Mouse (Mus musculus): ENCODE data around the gene Ppp1r16b. TPM values are rescaled to one million over a fixed set of nuclear protein-coding genes. Genes with fewer than 3 reads are reported as not detected.

The Ppp1r16b gene
- total and polyA plus RNA-seq, 3 experiments = under 0.01 to 0.67 TPM; not detected in 1

GRCm38 (mm10) chr2:158681714-158682113, 16.5 kb downstream of the Ppp1r16b start:
- H3K79me2 ChIP-seq (ENCODE audit: control insufficient read depth, insufficient read depth, low read length, poor library complexity) = no peaks in the 10 kb centered on the region
- no peak for DNase-seq (ENCODE audit: low read depth, low spot score)
- no peak overlapping the region for H3K9ac ChIP-seq (ENCODE audit: control insufficient read depth, low read depth, low read length, poor library complexity, severe bottlenecking)
- no peak for TF ChIP-seq MAZ (IDR thresholded peaks at IDR 0.05; ENCODE audit: low read depth, low read length)
- no peak for TF ChIP-seq MEF2A (IDR thresholded peaks at IDR 0.05; ENCODE audit: extremely low read depth, insufficient replicate concordance, low read depth, low read length, poor library complexity, severe bottlenecking)
- no peak for TF ChIP-seq POLR2A (IDR thresholded peaks at IDR 0.05; ENCODE audit: control insufficient read depth in 1 of 2, insufficient read depth in 1 of 2, low read depth in 1 of 2, low read length in 2 of 2, poor library complexity in 1 of 2)
- no peak for TF ChIP-seq MXI1 (IDR thresholded peaks at IDR 0.05; ENCODE audit: low read depth, low read length)
- TF ChIP-seq GABPA (IDR thresholded peaks at IDR 0.05; ENCODE audit: low read depth, low read length) = no peak
- TF ChIP-seq MAFK (IDR thresholded peaks at IDR 0.05; ENCODE audit: borderline replicate concordance, low read depth, low read length) = no peak
- no peak for TF ChIP-seq CHD1 (IDR thresholded peaks at IDR 0.05; ENCODE audit: low read depth, low read length)
- TF ChIP-seq MYC (IDR thresholded peaks at IDR 0.05; ENCODE audit: low read depth, low read length) = no peak
- 0 out of 4 replicates have a peak, but pooled peaks cover 0 to 1% of the 10 kb centered on the region in 2 experiments for H3K27me3 ChIP-seq (ENCODE audit: control insufficient read depth in 1 of 2, insufficient read depth in 2 of 2, low read length in 2 of 2)
- no peaks in the 10 kb centered on the region for H3K4me1 ChIP-seq (ENCODE audit: control insufficient read depth in 1 of 2, insufficient read depth in 2 of 2, low read length in 2 of 2)
- no peaks in the 10 kb centered on the region for H3K36me3 ChIP-seq (ENCODE audit: control insufficient read depth in 1 of 2, insufficient read depth in 2 of 2, low read length in 2 of 2)
- H3K4me3 ChIP-seq (ENCODE audit: control insufficient read depth in 1 of 2, insufficient read depth in 1 of 2, low read depth in 2 of 2, low read length in 2 of 2) = no peak overlapping the region
- no peak overlapping the region for H3K27ac ChIP-seq (ENCODE audit: control insufficient read depth, low read depth, low read length)
- H3K9me3 ChIP-seq (replicated peaks; ENCODE audit: insufficient read depth, low read length) = no peaks in the 10 kb centered on the region

- Histone ChIP-seq H3K79me2 (ENCODE audit: control insufficient read depth, insufficient read depth, low read length, poor library complexity) (no peaks in the 10 kb centered on the region), H3K9me3 (replicated peaks; ENCODE audit: insufficient read depth, low read length) (no peaks in the 10 kb centered on the region), H3K4me3 (ENCODE audit: control insufficient read depth in 1 of 2, insufficient read depth in 1 of 2, low read depth in 2 of 2, low read length in 2 of 2) (no peak overlapping the region), H3K9ac (ENCODE audit: control insufficient read depth, low read depth, low read length, poor library complexity, severe bottlenecking) (no peak overlapping the region), H3K27ac (ENCODE audit: control insufficient read depth, low read depth, low read length) (no peak overlapping the region), H3K4me1 (ENCODE audit: control insufficient read depth in 1 of 2, insufficient read depth in 2 of 2, low read length in 2 of 2) (no peaks in the 10 kb centered on the region), H3K27me3 (ENCODE audit: control insufficient read depth in 1 of 2, insufficient read depth in 2 of 2, low read length in 2 of 2) (peaks cover 0 to 1% of the 10 kb centered on the region in 2 experiments; a peak in 1 of 4 replicates), H3K36me3 (ENCODE audit: control insufficient read depth in 1 of 2, insufficient read depth in 2 of 2, low read length in 2 of 2) (no peaks in the 10 kb centered on the region)
- no peak for TF ChIP-seq MYC (IDR thresholded peaks at IDR 0.05; ENCODE audit: low read depth, low read length)
- no peak for TF ChIP-seq MEF2A (IDR thresholded peaks at IDR 0.05; ENCODE audit: extremely low read depth, insufficient replicate concordance, low read depth, low read length, poor library complexity, severe bottlenecking)
- TF ChIP-seq MXI1 (IDR thresholded peaks at IDR 0.05; ENCODE audit: low read depth, low read length) = no peak
- TF ChIP-seq MAFK (IDR thresholded peaks at IDR 0.05; ENCODE audit: borderline replicate concordance, low read depth, low read length) = no peak
- TF ChIP-seq TBP (IDR thresholded peaks at IDR 0.05; ENCODE audit: low read depth, low read length) = no peak
- no peak for TF ChIP-seq SIN3A (IDR thresholded peaks at IDR 0.05; ENCODE audit: low read length)
- TF ChIP-seq BHLHE40 (IDR thresholded peaks at IDR 0.05; ENCODE audit: borderline replicate concordance, low read depth, low read length) = no peak
- no peak for TF ChIP-seq POLR2AphosphoS2 (IDR thresholded peaks at IDR 0.05; ENCODE audit: low read length)
- no peak for TF ChIP-seq ETS1 (IDR thresholded peaks at IDR 0.05; ENCODE audit: low read depth, low read length)
- no peak for TF ChIP-seq NRF1 (IDR thresholded peaks at IDR 0.05; ENCODE audit: insufficient read depth, low read depth, low read length, poor library complexity, severe bottlenecking)
- TF ChIP-seq ZMIZ1 (IDR thresholded peaks at IDR 0.05; ENCODE audit: low read depth, low read length) = no peak
- TF ChIP-seq JUND (IDR thresholded peaks at IDR 0.05; ENCODE audit: low read depth, low read length) = no peak
- TF ChIP-seq ZNF384 (IDR thresholded peaks at IDR 0.05; ENCODE audit: low read depth, low read length) = no peak
- no peak for TF ChIP-seq ZKSCAN1 (IDR thresholded peaks at IDR 0.05; ENCODE audit: low read depth, low read length)
- TF ChIP-seq CTCF (IDR thresholded peaks at IDR 0.05 in 2 of 3, conservative IDR thresholded peaks at IDR 0.05 in 1 of 3; ENCODE audit: control insufficient read depth in 1 of 3, insufficient read depth in 1 of 3, low read depth in 2 of 3, low read length in 3 of 3, poor library complexity in 1 of 3, severe bottlenecking in 1 of 3) = no peak
- DNase-seq (ENCODE audit: low read depth, low spot score) = no peak
Observed at GRCm38 (mm10) chr2:158682344-158683037, 17.3 kb downstream of the Ppp1r16b start.
